Mouse (Mus musculus): Measurements from ENCODE around the gene 1520401A03Rik. TPM values are rescaled to one million over a fixed set of nuclear protein-coding genes. Genes with fewer than 3 reads are reported as not detected.
A peak's percentile ranks its signal among the peaks of the same experiment; 100 is the strongest.

1520401A03Rik gene
- polyA plus RNA-seq, 1 experiment from 2014 or later: 0.09 TPM

DNA sequence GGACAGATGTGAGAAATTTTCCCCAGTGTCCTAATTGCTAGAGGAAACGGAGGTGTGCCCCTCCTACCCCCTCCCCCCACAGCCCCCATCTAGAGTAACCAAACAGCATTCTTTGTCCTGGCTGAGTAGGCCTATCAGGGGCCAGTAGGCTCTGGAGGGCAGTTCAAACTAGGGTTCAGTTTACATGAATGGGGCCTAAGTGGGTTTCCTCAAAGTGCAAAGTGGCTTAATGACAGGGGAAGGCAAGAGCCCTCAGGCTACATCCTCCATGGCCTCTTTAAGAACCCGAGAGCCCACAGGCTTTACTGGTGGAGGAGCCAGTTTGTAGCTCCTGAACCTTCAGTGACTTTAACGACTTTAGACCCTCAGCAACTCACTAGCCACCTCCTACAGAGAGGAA is 26.8 kb downstream of the 1520401A03Rik start:
- WGBS: 18% methylated on average over 3 of the region's 3 CpGs

DNA sequence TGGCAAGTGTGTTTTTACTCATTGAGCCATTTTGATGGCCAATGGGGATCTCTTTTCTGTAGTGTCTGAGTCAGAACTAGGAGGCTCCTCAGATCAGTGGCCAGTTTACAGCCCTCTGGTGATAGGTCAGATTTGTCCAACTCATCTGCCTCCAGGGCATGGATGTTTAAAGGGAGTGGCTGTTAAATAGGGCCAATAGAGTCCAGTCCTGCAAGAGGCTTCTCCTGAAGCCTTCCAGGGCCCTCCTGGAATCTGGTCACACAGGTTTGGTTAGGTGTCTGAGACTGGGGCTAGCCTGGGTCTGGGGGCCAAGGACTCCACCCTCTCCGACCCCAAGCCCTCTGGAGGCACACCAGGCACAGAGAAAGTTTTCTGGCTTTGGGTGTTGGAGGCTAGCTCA is 28.1 kb downstream of the 1520401A03Rik start:
- Histone ChIP-seq H3K27me3 (peaks cover 20% of the 10 kb centered on the region), H3K9ac (no peak overlapping the region), H3K4me1 (peaks cover 35% of the 10 kb centered on the region), H3K4me3 (no peak overlapping the region), H3K4me2 (no peak overlapping the region), H3K9me3 (no peaks in the 10 kb centered on the region), H3K36me3 (no peaks in the 10 kb centered on the region), H3K27ac (peak overlapping the region; percentile 80)
- ATAC-seq (ENCODE audit: borderline replicate concordance, extremely low read depth, low FRiP score, low TSS enrichment): no peak
- 58% methylated on average over 1 of the region's 1 CpGs for WGBS

More for the DNA sequence above, 26.8 kb downstream of the 1520401A03Rik start:
- H3K9ac ChIP-seq: no peak overlapping the region
- peaks cover 40% of the 10 kb centered on the region for H3K4me1 ChIP-seq
- peaks cover 31% of the 10 kb centered on the region for H3K27me3 ChIP-seq
- ATAC-seq (ENCODE audit: borderline replicate concordance, extremely low read depth, low FRiP score, low TSS enrichment): peak; percentile 67; the same call in 1 of the 2 replicates
- no peaks in the 10 kb centered on the region for H3K36me3 ChIP-seq
- H3K4me3 ChIP-seq: no peak overlapping the region
- H3K4me2 ChIP-seq: no peak overlapping the region
- peak overlapping the region; percentile 80 for H3K27ac ChIP-seq
- no peaks in the 10 kb centered on the region for H3K9me3 ChIP-seq

DNA sequence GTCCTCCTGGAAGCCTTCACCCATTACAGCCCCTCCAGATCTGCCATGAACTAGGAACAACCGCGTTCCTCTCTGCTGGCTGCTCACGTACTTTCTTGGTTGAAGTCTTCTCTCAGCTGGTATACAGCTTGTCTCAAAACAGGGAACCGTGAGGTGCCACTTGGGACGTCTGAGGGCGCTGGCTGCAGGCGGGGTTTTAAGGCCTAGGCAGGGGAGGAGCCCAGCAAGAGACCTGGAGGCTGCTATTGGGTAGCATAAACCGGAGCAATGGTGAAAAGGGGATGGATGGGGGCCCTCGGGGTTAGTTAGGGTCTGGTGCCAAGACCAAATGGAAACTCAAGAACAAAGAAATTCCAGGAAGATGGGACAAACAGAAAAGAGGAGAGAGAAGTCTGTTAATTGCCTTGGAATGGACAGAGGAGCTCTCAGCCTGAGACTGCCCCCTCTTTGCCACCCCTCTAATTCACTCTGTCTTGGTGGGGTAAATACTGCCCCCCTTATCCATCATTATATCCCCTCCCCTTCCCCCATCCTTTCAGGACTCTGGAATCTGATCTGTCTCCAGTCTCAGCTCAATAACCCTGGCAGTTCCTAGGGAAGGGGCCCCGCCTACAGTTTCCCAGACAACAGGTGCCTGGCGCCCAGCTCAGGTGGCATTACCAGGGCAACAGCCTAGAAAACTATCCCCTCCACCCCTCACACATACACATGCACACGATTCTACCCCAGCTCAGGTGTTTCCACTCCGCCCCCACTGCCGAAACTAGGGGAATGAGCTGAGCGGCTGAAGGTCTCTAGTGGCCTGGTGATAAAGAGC is 38.5 kb downstream of the 1520401A03Rik start, which contains the start of gene Cldn9:
TSS of gene Cldn9 (minus strand) at position 171 of the 817 bp plus-strand sequence.
- Histone ChIP-seq H3K4me1 (peaks cover 37% of the 10 kb centered on the region), H3K27ac (peak within 1 kb of the TSS; percentile 61), H3K9ac (no peak within 1 kb of the TSS), H3K9me3 (no peaks in the 10 kb centered on the region), H3K36me3 (no peaks in the 10 kb centered on the region), H3K4me2 (peak within 1 kb of the TSS; percentile 34), H3K4me3 (0 out of 2 replicates have a peak within 1 kb of the TSS, but pooled peaks have one; percentile 1), H3K27me3 (peaks cover 55% of the 10 kb centered on the region)
- ATAC-seq (ENCODE audit: borderline replicate concordance, extremely low read depth, low FRiP score, low TSS enrichment): peak; percentile 58
- 21% methylated on average over 15 of the region's 15 CpGs for WGBS

DNA sequence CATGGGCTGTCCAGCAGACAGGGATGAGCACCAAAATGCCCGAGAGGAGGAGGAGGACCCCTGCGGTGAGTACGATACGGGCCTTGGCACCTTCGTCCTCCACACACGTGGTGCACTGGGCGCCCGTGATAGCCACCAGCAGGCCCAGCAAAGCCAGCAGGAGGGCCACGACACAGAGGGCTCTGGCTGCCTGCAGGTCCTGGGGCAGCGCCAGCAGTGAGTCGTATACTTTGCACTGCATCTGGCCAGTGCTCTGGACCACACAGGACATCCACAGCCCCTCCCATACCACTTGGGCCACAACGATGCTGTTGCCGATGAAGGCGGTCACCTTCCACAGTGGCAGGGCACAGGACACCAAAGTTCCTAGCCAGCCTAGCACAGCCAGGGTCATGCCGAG is 39.4 kb downstream of the 1520401A03Rik start:
- Histone ChIP-seq H3K4me2 (peak overlapping the region; percentile 34), H3K9me3 (no peaks in the 10 kb centered on the region), H3K27ac (peak overlapping the region; percentile 61), H3K4me3 (0 out of 2 replicates have a peak overlapping the region, but pooled peaks have one; percentile 1), H3K9ac (no peak overlapping the region), H3K27me3 (peaks cover 64% of the 10 kb centered on the region), H3K4me1 (peaks cover 37% of the 10 kb centered on the region), H3K36me3 (no peaks in the 10 kb centered on the region)
- 15% methylated on average over 15 of the region's 15 CpGs for WGBS
- 0 out of 2 replicates have a peak, but pooled peaks have one; percentile 13 for ATAC-seq (ENCODE audit: borderline replicate concordance, extremely low read depth, low FRiP score, low TSS enrichment)

DNA sequence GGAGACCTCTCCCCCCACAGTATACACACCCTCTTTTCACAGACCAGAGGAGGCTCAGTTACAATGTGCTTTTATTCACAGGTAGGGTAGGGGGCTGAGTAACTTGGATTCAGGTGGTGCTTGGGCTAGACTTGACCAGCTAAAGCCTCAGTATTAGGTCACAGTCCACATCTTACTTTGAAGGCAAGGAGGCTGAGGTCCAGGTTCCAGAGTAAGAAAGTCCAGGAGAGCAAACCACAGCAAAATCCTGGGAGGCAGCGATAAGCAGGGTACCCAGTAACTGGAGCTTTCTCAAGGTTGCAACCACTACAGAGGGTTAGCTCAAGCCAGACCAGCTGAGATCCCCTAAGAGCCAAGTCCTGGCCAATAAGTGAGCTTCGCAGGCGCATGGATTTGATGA is 40.1 kb downstream of the 1520401A03Rik start:
- Histone ChIP-seq H3K9me3 (no peaks in the 10 kb centered on the region), H3K27ac (no peak overlapping the region), H3K27me3 (peaks cover 64% of the 10 kb centered on the region), H3K4me3 (no peak overlapping the region), H3K36me3 (no peaks in the 10 kb centered on the region), H3K4me2 (peak overlapping the region; percentile 34; the same call in 1 of the 2 replicates), H3K4me1 (peaks cover 42% of the 10 kb centered on the region), H3K9ac (no peak overlapping the region)
- no peak for ATAC-seq (ENCODE audit: borderline replicate concordance, extremely low read depth, low FRiP score, low TSS enrichment)
- 55% methylated on average over 3 of the region's 3 CpGs for WGBS

DNA sequence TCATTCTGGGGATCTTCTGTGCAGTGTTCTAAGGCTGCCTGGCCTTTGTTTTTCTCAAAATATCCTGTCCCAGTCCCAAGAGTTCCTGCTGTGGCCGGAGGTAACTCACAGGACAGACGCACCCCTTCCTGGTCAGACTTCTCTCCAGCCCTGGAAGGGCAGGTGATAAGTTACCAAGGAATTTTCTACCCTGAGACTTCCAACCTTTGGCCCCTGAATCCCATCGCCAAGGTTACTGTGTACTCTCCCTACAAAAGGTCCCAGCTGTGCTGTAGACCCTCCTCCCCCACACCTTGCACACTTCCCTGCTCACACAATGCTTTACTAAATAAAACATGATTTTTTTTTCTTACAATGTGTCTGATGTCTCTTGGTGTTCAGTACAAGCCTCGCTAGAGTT is 40.5 kb downstream of the 1520401A03Rik start:
- H3K9me3 ChIP-seq: no peaks in the 10 kb centered on the region
- no peak for ATAC-seq (ENCODE audit: borderline replicate concordance, extremely low read depth, low FRiP score, low TSS enrichment)
- H3K36me3 ChIP-seq: no peaks in the 10 kb centered on the region
- H3K9ac ChIP-seq: no peak overlapping the region
- H3K4me2 ChIP-seq: no peak overlapping the region
- no peak overlapping the region for H3K27ac ChIP-seq
- 21% methylated on average over 4 of the region's 4 CpGs for WGBS
- peaks cover 64% of the 10 kb centered on the region for H3K27me3 ChIP-seq
- no peak overlapping the region for H3K4me3 ChIP-seq
- H3K4me1 ChIP-seq: peaks cover 44% of the 10 kb centered on the region

DNA sequence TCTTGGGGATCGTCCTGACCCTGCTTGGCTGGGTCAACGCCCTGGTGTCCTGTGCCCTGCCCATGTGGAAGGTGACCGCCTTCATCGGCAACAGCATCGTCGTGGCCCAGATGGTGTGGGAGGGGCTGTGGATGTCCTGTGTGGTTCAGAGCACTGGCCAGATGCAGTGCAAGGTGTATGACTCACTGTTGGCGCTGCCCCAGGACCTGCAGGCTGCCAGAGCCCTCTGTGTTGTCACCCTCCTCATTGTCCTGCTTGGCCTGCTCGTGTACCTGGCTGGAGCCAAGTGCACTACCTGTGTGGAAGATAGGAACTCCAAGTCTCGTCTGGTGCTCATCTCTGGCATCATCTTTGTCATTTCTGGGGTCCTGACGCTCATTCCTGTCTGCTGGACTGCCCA is 41.5 kb downstream of the 1520401A03Rik start:
- H3K4me2 ChIP-seq: peak overlapping the region; percentile 52
- H3K9ac ChIP-seq: no peak overlapping the region
- no peaks in the 10 kb centered on the region for H3K9me3 ChIP-seq
- no peak overlapping the region for H3K27ac ChIP-seq
- H3K4me1 ChIP-seq: peaks cover 52% of the 10 kb centered on the region
- 50% methylated on average over 10 of the region's 10 CpGs for WGBS
- H3K27me3 ChIP-seq: peaks cover 64% of the 10 kb centered on the region
- H3K36me3 ChIP-seq: no peaks in the 10 kb centered on the region
- H3K4me3 ChIP-seq: peak overlapping the region; percentile 41; the same call in 1 of the 2 replicates
- ATAC-seq (ENCODE audit: borderline replicate concordance, extremely low read depth, low FRiP score, low TSS enrichment): no peak

DNA sequence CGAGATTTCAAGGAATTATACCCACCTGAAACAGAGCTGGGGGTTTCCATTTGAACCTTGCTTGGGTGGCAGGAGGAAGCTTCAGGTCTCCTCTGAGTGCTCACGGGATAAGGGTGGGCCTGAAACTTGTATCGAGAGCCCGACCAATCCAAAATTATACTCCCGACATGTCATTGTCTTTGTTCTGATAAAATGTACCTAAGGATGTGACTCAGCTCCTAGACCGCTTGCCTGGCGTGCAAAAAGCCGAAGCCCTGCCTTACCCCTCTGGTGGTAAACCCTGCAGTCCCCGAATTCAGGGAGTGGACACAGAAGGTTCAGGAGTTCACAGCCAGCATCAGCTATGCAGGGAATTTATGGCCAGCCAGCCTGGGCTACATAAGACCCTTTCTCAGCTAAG is 42.2 kb downstream of the 1520401A03Rik start:
- Histone ChIP-seq H3K4me2 (peak overlapping the region; percentile 52), H3K9ac (peak overlapping the region; percentile 44), H3K9me3 (no peaks in the 10 kb centered on the region), H3K4me3 (peak overlapping the region; percentile 41), H3K36me3 (no peaks in the 10 kb centered on the region), H3K27me3 (peaks cover 64% of the 10 kb centered on the region), H3K4me1 (peaks cover 60% of the 10 kb centered on the region), H3K27ac (no peak overlapping the region)
- ATAC-seq (ENCODE audit: borderline replicate concordance, extremely low read depth, low FRiP score, low TSS enrichment): no peak
- 41% methylated on average over 9 of the region's 9 CpGs for WGBS

DNA sequence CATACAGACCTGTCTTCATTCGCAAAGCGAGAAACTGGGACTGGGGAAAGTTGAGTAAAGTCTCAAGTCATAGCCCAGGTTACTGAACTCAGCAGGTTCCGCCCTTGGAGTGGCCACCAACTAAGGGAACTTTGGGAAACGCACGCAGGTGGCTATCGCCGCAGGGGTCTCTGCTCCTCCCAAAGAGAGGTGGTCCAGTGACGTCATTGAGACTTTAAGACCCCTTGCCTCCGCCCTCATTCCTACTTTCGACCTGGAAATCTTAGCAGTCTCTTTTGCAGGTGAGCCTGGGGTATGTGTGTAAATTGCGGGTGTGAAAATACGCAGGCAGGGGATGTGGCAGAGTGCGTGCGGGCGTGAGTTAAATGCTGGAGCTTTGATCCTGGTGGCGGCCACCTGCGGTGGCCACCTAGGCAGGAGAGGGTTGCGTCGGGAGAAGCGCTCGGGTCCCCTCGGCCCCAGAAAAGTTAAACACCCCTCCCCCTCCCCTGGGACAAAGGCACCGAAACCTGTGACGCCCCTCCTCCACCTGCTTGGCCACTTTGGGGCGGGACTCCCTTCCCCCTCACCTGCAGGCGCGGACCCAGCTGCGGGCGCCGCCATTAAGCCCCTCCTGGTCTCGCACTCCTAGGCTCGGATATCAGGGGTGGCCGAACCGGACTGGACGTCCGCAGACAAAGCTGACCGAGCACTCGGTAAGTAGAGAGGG is 43.3 kb downstream of the 1520401A03Rik start, which contains the start of gene Cldn6:
TSS of gene Cldn6 (plus strand) at position 123 of the 709 bp plus-strand sequence.
- Histone ChIP-seq H3K4me2 (peak within 1 kb of the TSS; percentile 52), H3K4me1 (peaks cover 66% of the 10 kb centered on the region), H3K36me3 (no peaks in the 10 kb centered on the region), H3K4me3 (peak within 1 kb of the TSS; percentile 41), H3K27ac (peak within 1 kb of the TSS; percentile 82), H3K9me3 (no peaks in the 10 kb centered on the region), H3K27me3 (peaks cover 58% of the 10 kb centered on the region), H3K9ac (peak within 1 kb of the TSS; percentile 44)
- no peak for ATAC-seq (ENCODE audit: borderline replicate concordance, extremely low read depth, low FRiP score, low TSS enrichment)
- WGBS: 1% methylated on average over 36 of the region's 38 CpGs

DNA sequence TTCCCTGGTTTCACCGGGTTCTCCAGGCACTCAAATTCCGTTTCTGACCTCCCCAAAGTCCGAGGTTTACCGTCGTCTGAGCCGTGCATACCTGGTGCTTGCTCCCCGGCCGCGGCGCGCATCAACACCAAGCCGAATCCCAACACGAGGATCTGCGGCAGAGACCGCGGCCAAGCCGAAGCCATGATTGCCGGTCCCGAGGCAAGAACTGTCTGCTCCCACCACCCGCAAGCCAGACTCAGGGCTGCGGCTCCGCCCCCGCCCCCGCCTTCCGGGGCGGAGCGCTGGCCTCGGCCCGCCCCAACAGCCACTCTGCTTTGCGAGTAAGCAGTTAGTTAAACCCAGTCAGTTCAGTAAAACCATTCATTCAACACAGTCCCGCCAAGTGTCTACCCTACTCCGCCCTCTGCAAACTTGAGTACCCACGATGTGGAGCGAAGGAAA is 45.3 kb downstream of the 1520401A03Rik start, which contains the start of gene Tnfrsf12a:
TSS of gene Tnfrsf12a (minus strand) at position 233 of the 444 bp plus-strand sequence.
- Histone ChIP-seq H3K36me3 (no peaks in the 10 kb centered on the region), H3K9me3 (no peaks in the 10 kb centered on the region), H3K27me3 (peaks cover 38% of the 10 kb centered on the region), H3K4me2 (peak within 1 kb of the TSS; percentile 96), H3K4me3 (peak within 1 kb of the TSS; percentile 57), H3K4me1 (peaks cover 58% of the 10 kb centered on the region), H3K9ac (peak within 1 kb of the TSS; percentile 58), H3K27ac (peak within 1 kb of the TSS; percentile 89)
- ATAC-seq (ENCODE audit: borderline replicate concordance, extremely low read depth, low FRiP score, low TSS enrichment): peak; percentile 43; the same call in 1 of the 2 replicates
- under 1% methylated on average over 34 of the region's 34 CpGs for WGBS

DNA sequence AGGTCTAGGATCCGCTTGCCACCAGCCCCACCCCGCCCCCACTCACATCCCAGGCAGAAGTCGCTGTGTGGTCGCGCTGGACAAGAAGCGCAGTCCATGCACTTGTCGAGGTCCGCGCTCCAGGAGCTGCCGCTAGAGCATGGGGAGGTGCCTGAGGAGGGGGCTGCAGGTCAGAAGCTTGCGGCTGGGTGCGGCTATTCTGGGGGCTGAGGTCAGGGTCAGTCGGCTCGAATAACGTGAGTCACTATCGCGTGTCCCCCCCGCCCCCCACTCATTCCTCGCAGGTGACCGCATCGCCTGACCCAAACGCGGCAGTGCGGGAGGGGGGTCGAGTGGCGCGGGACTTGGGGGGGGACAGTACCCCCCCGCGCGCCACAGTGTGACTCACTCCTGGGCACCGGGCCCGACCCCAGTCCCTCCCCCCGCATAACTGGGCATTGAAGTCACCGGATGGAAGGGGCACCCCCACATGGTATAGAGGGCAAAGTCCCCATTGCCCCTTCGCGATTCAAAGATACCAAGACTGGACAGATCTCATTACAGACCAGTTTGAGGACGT is 46.0 kb downstream of the 1520401A03Rik start:
- ATAC-seq (ENCODE audit: borderline replicate concordance, extremely low read depth, low FRiP score, low TSS enrichment): no peak
- peak overlapping the region; percentile 96 for H3K4me2 ChIP-seq
- peak overlapping the region; percentile 58 for H3K9ac ChIP-seq
- H3K4me1 ChIP-seq: peaks cover 51% of the 10 kb centered on the region
- peak overlapping the region; percentile 57 for H3K4me3 ChIP-seq
- H3K36me3 ChIP-seq: no peaks in the 10 kb centered on the region
- under 1% methylated on average over 37 of the region's 37 CpGs for WGBS
- no peaks in the 10 kb centered on the region for H3K9me3 ChIP-seq
- H3K27me3 ChIP-seq: peaks cover 33% of the 10 kb centered on the region
- peak overlapping the region; percentile 89 for H3K27ac ChIP-seq

Measured in lung, embryonic 15.5 days (tissue).